Mouse (Mus musculus): Measurements from ENCODE around the gene Cacnb2. TPM values are rescaled to one million over a fixed set of nuclear protein-coding genes. Genes with fewer than 3 reads are reported as not detected.

Gene Cacnb2
- polyA plus RNA-seq, 1 experiment from 2014 or later: 14.3 TPM

DNA sequence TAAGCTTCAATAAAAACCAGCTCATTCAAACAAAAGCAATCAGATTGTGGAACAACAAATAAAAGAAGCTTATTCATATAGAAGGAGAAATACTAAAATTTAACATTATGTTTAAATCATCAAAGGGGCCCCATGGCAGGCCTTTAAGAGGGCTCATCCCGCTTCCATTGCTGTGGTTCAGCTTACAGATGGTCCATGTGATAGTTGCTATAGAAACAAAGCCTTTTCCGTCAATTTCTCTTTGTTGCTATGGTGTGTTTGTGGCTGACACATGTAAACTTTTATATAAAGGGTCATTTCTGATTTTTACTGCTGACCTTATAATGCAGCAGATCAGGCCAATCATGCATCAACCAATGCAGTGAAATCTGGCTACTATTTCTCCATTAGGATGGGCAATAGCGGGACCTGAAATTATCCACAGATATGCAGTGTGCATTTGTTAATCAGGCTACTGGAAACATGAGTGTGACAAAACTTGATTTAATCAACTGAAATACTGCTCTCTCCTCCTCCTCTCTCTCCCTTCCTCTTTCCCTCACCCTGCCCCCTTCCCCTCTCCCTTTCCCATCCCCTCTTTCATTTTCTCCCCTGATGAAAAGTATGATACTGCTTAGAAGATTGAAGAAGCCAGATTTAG is 54.4 kb downstream of the Cacnb2 start:
- Histone ChIP-seq H3K9ac (ENCODE audit: low read length) (no peak overlapping the region), H3K4me2 (ENCODE audit: low read length) (no peak overlapping the region), H3K36me3 (ENCODE audit: control insufficient read depth, insufficient read depth, low read length) (no peaks in the 10 kb centered on the region), H3K9me3 (ENCODE audit: control insufficient read depth, low read length) (no peaks in the 10 kb centered on the region), H3K27ac (replicated peaks in 1 of 2; ENCODE audit: control insufficient read depth in 1 of 2, insufficient read depth in 1 of 2, low read depth in 2 of 2, low read length in 2 of 2) (no peak overlapping the region), H3K4me1 (ENCODE audit: control insufficient read depth in 2 of 2, insufficient read depth in 2 of 2, low read length in 2 of 2) (peaks cover 2 to 7% of the 10 kb centered on the region in 2 experiments; a peak in 2 of 4 replicates), H3K27me3 (ENCODE audit: control insufficient read depth, insufficient read depth, low read length) (no peaks in the 10 kb centered on the region), H3K4me3 (ENCODE audit: control insufficient read depth in 1 of 2, insufficient read depth in 1 of 2, low read depth in 1 of 2, low read length in 2 of 2) (no peak overlapping the region)
- no peak for ATAC-seq (ENCODE audit: insufficient number of reproducible peaks, insufficient read depth, low FRiP score, low read depth)
- WGBS: 76% methylated on average over 3 of the region's 3 CpGs

DNA sequence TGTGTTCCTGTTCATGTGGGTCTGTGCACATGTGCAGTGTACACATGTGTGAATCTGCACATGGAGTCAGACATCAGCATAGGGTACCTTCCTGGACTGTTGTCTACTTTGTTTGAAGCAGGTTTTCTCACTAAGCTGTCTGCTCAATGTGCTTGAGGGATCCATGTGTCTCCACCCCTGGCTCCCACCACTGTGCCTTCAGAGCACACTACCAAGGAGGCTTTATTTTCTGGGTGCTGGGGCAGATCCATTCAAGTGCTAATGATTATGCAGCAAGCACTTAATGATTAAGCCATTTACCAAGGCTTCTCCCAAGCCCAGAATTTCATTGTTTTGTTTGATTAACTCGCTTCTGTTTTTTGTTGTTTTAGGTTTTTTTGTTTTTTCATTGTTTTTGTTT is 62.3 kb downstream of the Cacnb2 start:
- Histone ChIP-seq H3K27me3 (ENCODE audit: control insufficient read depth, insufficient read depth, low read length) (no peaks in the 10 kb centered on the region), H3K9ac (ENCODE audit: low read length) (no peak overlapping the region), H3K27ac (replicated peaks in 1 of 2; ENCODE audit: control insufficient read depth in 1 of 2, insufficient read depth in 1 of 2, low read depth in 2 of 2, low read length in 2 of 2) (no peak overlapping the region), H3K36me3 (ENCODE audit: control insufficient read depth, insufficient read depth, low read length) (no peaks in the 10 kb centered on the region), H3K4me1 (ENCODE audit: control insufficient read depth in 2 of 2, insufficient read depth in 2 of 2, low read length in 2 of 2) (peaks cover 0 to 4% of the 10 kb centered on the region in 2 experiments; a peak in 1 of 4 replicates), H3K4me2 (ENCODE audit: low read length) (no peak overlapping the region), H3K4me3 (ENCODE audit: control insufficient read depth in 1 of 2, insufficient read depth in 1 of 2, low read depth in 1 of 2, low read length in 2 of 2) (no peak overlapping the region), H3K9me3 (ENCODE audit: control insufficient read depth, low read length) (no peaks in the 10 kb centered on the region)
- WGBS: 62% methylated on average over 1 of the region's 1 CpGs
- no peak for ATAC-seq (ENCODE audit: insufficient number of reproducible peaks, insufficient read depth, low FRiP score, low read depth)

DNA sequence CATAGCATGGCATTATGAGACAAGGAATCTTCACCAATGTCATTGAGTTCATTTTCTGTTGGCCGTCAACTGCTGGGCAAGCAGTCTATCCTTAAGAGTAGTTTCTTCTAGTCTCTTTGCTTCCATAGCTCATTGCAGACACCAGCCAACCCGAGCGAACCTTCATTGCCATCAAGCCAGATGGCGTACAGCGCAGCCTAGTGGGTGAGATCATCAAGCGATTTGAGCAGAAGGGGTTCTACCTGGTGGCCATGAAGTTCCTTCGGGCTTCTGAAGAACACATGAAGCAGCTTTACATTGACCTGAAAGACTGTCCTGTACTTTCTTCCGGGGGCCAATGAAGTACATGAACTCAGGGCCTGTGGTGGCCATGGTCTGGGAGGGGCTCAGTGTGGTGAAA is 69.2 kb downstream of the Cacnb2 start:
- H3K4me1 ChIP-seq (ENCODE audit: control insufficient read depth in 2 of 2, insufficient read depth in 2 of 2, low read length in 2 of 2): peaks cover 0 to 12% of the 10 kb centered on the region in 2 experiments; a peak in 2 of 4 replicates
- H3K4me3 ChIP-seq (ENCODE audit: control insufficient read depth in 1 of 2, insufficient read depth in 1 of 2, low read depth in 1 of 2, low read length in 2 of 2): no peak overlapping the region
- H3K27me3 ChIP-seq (ENCODE audit: control insufficient read depth, insufficient read depth, low read length): no peaks in the 10 kb centered on the region
- H3K9me3 ChIP-seq (ENCODE audit: control insufficient read depth, low read length): no peaks in the 10 kb centered on the region
- no peak for ATAC-seq (ENCODE audit: insufficient number of reproducible peaks, insufficient read depth, low FRiP score, low read depth)
- H3K9ac ChIP-seq (ENCODE audit: low read length): no peak overlapping the region
- no peak overlapping the region for H3K4me2 ChIP-seq (ENCODE audit: low read length)
- H3K27ac ChIP-seq (replicated peaks in 1 of 2; ENCODE audit: control insufficient read depth in 1 of 2, insufficient read depth in 1 of 2, low read depth in 2 of 2, low read length in 2 of 2): no peak overlapping the region
- no peaks in the 10 kb centered on the region for H3K36me3 ChIP-seq (ENCODE audit: control insufficient read depth, insufficient read depth, low read length)
- 96% methylated on average over 8 of the region's 8 CpGs for WGBS

DNA sequence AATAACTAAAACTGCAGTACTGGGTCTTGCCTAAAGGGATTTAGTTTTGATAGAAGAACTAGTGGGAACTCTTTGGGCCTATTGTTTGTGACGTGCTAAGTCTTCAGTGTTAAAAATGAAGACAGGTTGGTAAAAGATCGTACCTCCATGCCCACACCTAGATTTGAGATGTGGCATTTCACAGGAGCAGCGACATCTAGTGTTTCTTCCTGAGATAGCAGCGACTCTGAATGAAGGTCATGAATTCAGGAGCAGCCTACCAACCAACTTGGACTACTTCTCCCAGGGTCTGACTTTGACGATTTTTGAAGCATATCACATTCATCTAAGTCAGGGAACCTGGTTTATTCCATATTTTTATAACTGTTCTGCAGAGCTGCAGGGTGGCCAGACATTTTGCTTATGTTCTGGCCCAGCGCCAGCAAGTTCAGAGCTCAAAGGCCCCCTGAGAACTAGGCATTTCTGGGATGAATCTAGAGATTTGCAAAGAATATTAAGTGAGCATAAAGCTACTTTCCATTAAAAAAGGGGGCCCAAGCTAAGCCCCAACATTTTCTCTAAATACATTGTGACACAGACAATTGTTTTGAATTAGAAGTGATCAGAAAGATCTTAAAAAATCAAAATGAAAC is 74.1 kb downstream of the Cacnb2 start:
- Histone ChIP-seq H3K27ac (replicated peaks in 1 of 2; ENCODE audit: control insufficient read depth in 1 of 2, insufficient read depth in 1 of 2, low read depth in 2 of 2, low read length in 2 of 2) (no peak overlapping the region; a peak in 1 of 4 replicates), H3K4me2 (ENCODE audit: low read length) (peak overlapping the region; percentile 40), H3K9ac (ENCODE audit: low read length) (no peak overlapping the region), H3K36me3 (ENCODE audit: control insufficient read depth, insufficient read depth, low read length) (no peaks in the 10 kb centered on the region), H3K27me3 (ENCODE audit: control insufficient read depth, insufficient read depth, low read length) (no peaks in the 10 kb centered on the region), H3K4me3 (ENCODE audit: control insufficient read depth in 1 of 2, insufficient read depth in 1 of 2, low read depth in 1 of 2, low read length in 2 of 2) (no peak overlapping the region), H3K4me1 (ENCODE audit: control insufficient read depth in 2 of 2, insufficient read depth in 2 of 2, low read length in 2 of 2) (peaks cover 0 to 12% of the 10 kb centered on the region in 2 experiments; a peak in 2 of 4 replicates), H3K9me3 (ENCODE audit: control insufficient read depth, low read length) (no peaks in the 10 kb centered on the region)
- whole genome bisulfite sequencing: 19% methylated on average over 6 of the region's 6 CpGs
- no peak for ATAC-seq (ENCODE audit: insufficient number of reproducible peaks, insufficient read depth, low FRiP score, low read depth)

DNA sequence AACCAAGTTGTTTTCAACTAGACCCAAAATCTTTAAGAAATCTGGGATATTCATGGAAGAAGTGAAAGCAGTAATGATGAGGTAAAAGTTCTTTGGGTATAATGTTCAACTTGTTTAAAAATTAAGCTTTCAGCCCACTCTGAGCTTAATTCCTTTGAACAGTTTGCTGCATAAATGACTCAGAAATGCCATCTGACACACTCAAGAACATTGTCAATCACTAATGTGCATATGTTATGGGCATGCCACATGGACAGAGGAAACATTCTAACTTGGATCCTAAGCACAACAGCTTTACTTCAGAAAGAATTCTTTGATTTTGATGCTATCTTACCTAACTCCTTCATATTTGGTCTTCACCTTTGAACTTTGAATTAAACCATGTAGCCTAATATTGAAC is 81.3 kb downstream of the Cacnb2 start:
- no peak for ATAC-seq (ENCODE audit: insufficient number of reproducible peaks, insufficient read depth, low FRiP score, low read depth)

DNA sequence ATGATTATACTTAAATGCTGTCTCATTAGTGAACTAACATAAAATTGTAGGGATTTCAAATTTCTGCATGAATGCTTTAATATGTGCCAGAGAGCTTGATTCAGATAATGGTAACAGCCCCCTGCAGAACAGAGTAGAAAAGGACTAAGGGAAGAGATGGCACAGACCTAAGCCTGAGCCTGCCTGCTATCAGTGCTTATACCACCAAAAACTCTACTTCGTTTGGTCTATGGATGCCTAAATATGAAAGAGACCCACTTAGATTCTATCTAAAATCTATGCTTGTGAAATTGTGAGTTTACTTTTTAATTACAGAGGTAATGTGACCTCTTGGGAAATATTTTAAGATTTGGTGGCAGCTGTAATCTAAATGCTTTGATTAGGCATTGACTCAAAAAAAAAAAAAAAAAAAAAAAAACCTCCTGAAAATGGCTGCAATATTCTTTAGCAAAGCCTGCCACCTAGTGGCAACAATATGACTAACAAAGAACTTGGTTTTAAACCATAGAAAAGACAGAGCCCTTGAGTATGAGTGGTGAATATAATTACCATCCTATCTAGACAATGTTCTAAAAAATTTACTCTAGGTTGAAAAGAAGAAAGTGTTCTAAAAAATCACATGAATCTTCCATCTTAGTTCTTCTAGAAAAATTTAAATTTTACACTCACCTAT is 100.2 kb downstream of the Cacnb2 start:
- no peak overlapping the region for H3K4me2 ChIP-seq (ENCODE audit: low read length)
- no peaks in the 10 kb centered on the region for H3K9me3 ChIP-seq (ENCODE audit: control insufficient read depth, low read length)
- ATAC-seq (ENCODE audit: insufficient number of reproducible peaks, insufficient read depth, low FRiP score, low read depth): no peak
- H3K27me3 ChIP-seq (ENCODE audit: control insufficient read depth, insufficient read depth, low read length): no peaks in the 10 kb centered on the region
- no peak overlapping the region for H3K27ac ChIP-seq (replicated peaks in 1 of 2; ENCODE audit: control insufficient read depth in 1 of 2, insufficient read depth in 1 of 2, low read depth in 2 of 2, low read length in 2 of 2)
- no peaks in the 10 kb centered on the region for H3K4me1 ChIP-seq (ENCODE audit: control insufficient read depth in 2 of 2, insufficient read depth in 2 of 2, low read length in 2 of 2)
- WGBS: 82% methylated on average over 1 of the region's 1 CpGs
- no peak overlapping the region for H3K9ac ChIP-seq (ENCODE audit: low read length)
- H3K4me3 ChIP-seq (ENCODE audit: control insufficient read depth in 1 of 2, insufficient read depth in 1 of 2, low read depth in 1 of 2, low read length in 2 of 2): no peak overlapping the region
- no peaks in the 10 kb centered on the region for H3K36me3 ChIP-seq (ENCODE audit: control insufficient read depth, insufficient read depth, low read length)

More for the DNA sequence above, 81.3 kb downstream of the Cacnb2 start:
- Histone ChIP-seq H3K36me3 (ENCODE audit: control insufficient read depth, insufficient read depth, low read length) (no peaks in the 10 kb centered on the region), H3K4me2 (ENCODE audit: low read length) (no peak overlapping the region), H3K4me3 (ENCODE audit: control insufficient read depth in 1 of 2, insufficient read depth in 1 of 2, low read depth in 1 of 2, low read length in 2 of 2) (no peak overlapping the region), H3K27ac (replicated peaks in 1 of 2; ENCODE audit: control insufficient read depth in 1 of 2, insufficient read depth in 1 of 2, low read depth in 2 of 2, low read length in 2 of 2) (no peak overlapping the region), H3K9me3 (ENCODE audit: control insufficient read depth, low read length) (no peaks in the 10 kb centered on the region), H3K27me3 (ENCODE audit: control insufficient read depth, insufficient read depth, low read length) (no peaks in the 10 kb centered on the region), H3K9ac (ENCODE audit: low read length) (no peak overlapping the region), H3K4me1 (ENCODE audit: control insufficient read depth in 2 of 2, insufficient read depth in 2 of 2, low read length in 2 of 2) (no peaks in the 10 kb centered on the region; a peak in 1 of 4 replicates)

DNA sequence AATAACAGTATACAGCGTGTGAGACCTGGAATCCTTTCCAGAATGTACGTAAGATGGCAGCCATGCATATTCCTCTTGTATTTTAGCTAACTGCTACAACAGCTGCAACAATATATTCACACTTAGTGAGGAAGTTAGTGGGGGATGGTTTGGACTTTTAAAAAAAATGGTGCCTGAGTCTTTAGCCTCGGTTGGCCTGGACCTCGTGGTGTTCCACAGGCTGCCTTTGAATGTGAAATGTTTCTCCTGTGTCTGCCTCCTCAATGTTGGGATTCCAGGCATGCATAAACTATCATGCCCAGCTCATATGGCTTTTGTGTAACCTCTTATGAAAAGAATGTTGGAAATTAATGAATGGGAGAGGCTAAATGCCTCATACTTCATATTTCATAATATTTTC is 100.8 kb downstream of the Cacnb2 start:
- ATAC-seq (ENCODE audit: insufficient number of reproducible peaks, insufficient read depth, low FRiP score, low read depth): no peak
- WGBS: 76% methylated on average over 4 of the region's 4 CpGs
- Histone ChIP-seq H3K9ac (ENCODE audit: low read length) (no peak overlapping the region), H3K4me3 (ENCODE audit: control insufficient read depth in 1 of 2, insufficient read depth in 1 of 2, low read depth in 1 of 2, low read length in 2 of 2) (no peak overlapping the region), H3K4me1 (ENCODE audit: control insufficient read depth in 2 of 2, insufficient read depth in 2 of 2, low read length in 2 of 2) (no peaks in the 10 kb centered on the region), H3K4me2 (ENCODE audit: low read length) (no peak overlapping the region), H3K36me3 (ENCODE audit: control insufficient read depth, insufficient read depth, low read length) (no peaks in the 10 kb centered on the region), H3K9me3 (ENCODE audit: control insufficient read depth, low read length) (no peaks in the 10 kb centered on the region), H3K27me3 (ENCODE audit: control insufficient read depth, insufficient read depth, low read length) (no peaks in the 10 kb centered on the region), H3K27ac (replicated peaks in 1 of 2; ENCODE audit: control insufficient read depth in 1 of 2, insufficient read depth in 1 of 2, low read depth in 2 of 2, low read length in 2 of 2) (no peak overlapping the region)

All from heart, embryonic 14.5 days (tissue).